18 mouse cellular contexts compared by ENCODE assay signal in genomic region chr7:90261902-90262599, GRCm38 (mm10). TPM values are rescaled to one million over a fixed set of nuclear protein-coding genes. Genes with fewer than 3 reads are reported as not detected.
DNase-seq lines count a peak whose midpoint lies in the region; ATAC-seq and TF ChIP-seq lines count a peak whose summit lies in the region.
"Had no signal": no experiment of that assay in that cellular context is flagged by ENCODE, and none has a peak within 500 bp of the region (broad histone marks: within the 10 kb centered on the region; RNA-seq: fewer than 3 reads in every experiment).

No protein-coding gene starts in this region.

- ATAC-seq in forebrain, embryonic 11.5 days (replicated peaks; ENCODE audit: low FRiP score), result peak; percentile 56; the same call in 1 of the 2 replicates
- peak; percentile 81 for ATAC-seq in forebrain, embryonic 15.5 days (replicated peaks)
- no peak for ATAC-seq in hindbrain, postnatal 0 days
- peak; percentile 74 for ATAC-seq in neural tube, embryonic 13.5 days (ENCODE audit: low read depth)

- peaks cover 5% of the 10 kb centered on the region; the same call in 1 of the 2 replicates for H3K4me1 ChIP-seq in forebrain, embryonic 11.5 days (replicated peaks; ENCODE audit: control insufficient read depth, insufficient read depth, low read length)
- H3K4me1 ChIP-seq in forebrain, embryonic 10.5 days, result peaks cover 19% of the 10 kb centered on the region
- peaks cover 18% of the 10 kb centered on the region for H3K4me1 ChIP-seq in forebrain, embryonic 15.5 days
- no peaks in the 10 kb centered on the region for H3K4me1 ChIP-seq in hindbrain, postnatal 0 days (ENCODE audit: insufficient read depth, low read length)
- peaks cover 26% of the 10 kb centered on the region for H3K4me1 ChIP-seq in neural tube, embryonic 13.5 days (replicated peaks)
- H3K4me1 ChIP-seq in thymus, adult 2 months (replicated peaks; ENCODE audit: control insufficient read depth, insufficient read depth, low read length), result no peaks in the 10 kb centered on the region

- WGBS in forebrain, embryonic 11.5 days, result 22% methylated on average over 7 of the region's 7 CpGs
- WGBS in forebrain, embryonic 10.5 days, result 37% methylated on average over 7 of the region's 7 CpGs
- 10% methylated on average over 7 of the region's 7 CpGs for WGBS in forebrain, embryonic 15.5 days
- WGBS in hindbrain, postnatal 0 days, result 16% methylated on average over 7 of the region's 7 CpGs
- WGBS in neural tube, embryonic 13.5 days, result 15% methylated on average over 7 of the region's 7 CpGs
- 70% methylated on average over 7 of the region's 7 CpGs for WGBS in thymus, adult 2 months

- H3K9me3 ChIP-seq in forebrain, embryonic 11.5 days (ENCODE audit: control insufficient read depth, low read length), result no peaks in the 10 kb centered on the region
- H3K9me3 ChIP-seq in forebrain, embryonic 10.5 days, result no peaks in the 10 kb centered on the region
- no peaks in the 10 kb centered on the region for H3K9me3 ChIP-seq in forebrain, embryonic 15.5 days
- H3K9me3 ChIP-seq in hindbrain, postnatal 0 days (ENCODE audit: low read length), result no peaks in the 10 kb centered on the region
- H3K9me3 ChIP-seq in neural tube, embryonic 13.5 days, result no peaks in the 10 kb centered on the region
- H3K9me3 ChIP-seq: embryonic facial prominence, embryonic 15.5 days; limb, embryonic 15.5 days had no signal

- H3K27ac ChIP-seq in forebrain, embryonic 11.5 days (ENCODE audit: low read depth, low read length), result no peak overlapping the region
- no peak overlapping the region for H3K27ac ChIP-seq in forebrain, embryonic 10.5 days
- peak overlapping the region; percentile 89 for H3K27ac ChIP-seq in forebrain, embryonic 15.5 days (replicated peaks)
- 0 out of 2 replicates have a peak overlapping the region, but pooled peaks have one; percentile 22 for H3K27ac ChIP-seq in hindbrain, postnatal 0 days
- H3K27ac ChIP-seq in neural tube, embryonic 13.5 days (replicated peaks), result peak overlapping the region; percentile 82
- no peak overlapping the region for H3K27ac ChIP-seq in layer of hippocampus, adult 2 months
- H3K27ac ChIP-seq in thymus, adult 2 months (ENCODE audit: control insufficient read depth, insufficient read depth, low read length), result no peak overlapping the region
- H3K27ac ChIP-seq: embryonic facial prominence, embryonic 15.5 days; limb, embryonic 15.5 days had no signal

- no peak overlapping the region for H3K9ac ChIP-seq in forebrain, embryonic 11.5 days (ENCODE audit: low read length)
- no peak overlapping the region for H3K9ac ChIP-seq in forebrain, embryonic 15.5 days (replicated peaks)
- no peak overlapping the region for H3K9ac ChIP-seq in hindbrain, postnatal 0 days (replicated peaks; ENCODE audit: low read length)
- peak overlapping the region; percentile 34; the same call in 1 of the 2 replicates for H3K9ac ChIP-seq in neural tube, embryonic 13.5 days
- H3K9ac ChIP-seq: embryonic facial prominence, embryonic 15.5 days; limb, embryonic 15.5 days; lung, embryonic 14.5 days had no signal

- H3K36me3 ChIP-seq in forebrain, embryonic 11.5 days (ENCODE audit: control insufficient read depth, insufficient read depth, low read length), result no peaks in the 10 kb centered on the region
- no peaks in the 10 kb centered on the region for H3K36me3 ChIP-seq in forebrain, embryonic 10.5 days (replicated peaks)
- H3K36me3 ChIP-seq in forebrain, embryonic 15.5 days, result no peaks in the 10 kb centered on the region
- H3K36me3 ChIP-seq in hindbrain, postnatal 0 days (ENCODE audit: insufficient read depth, low read length), result no peaks in the 10 kb centered on the region
- no peaks in the 10 kb centered on the region for H3K36me3 ChIP-seq in neural tube, embryonic 13.5 days
- H3K36me3 ChIP-seq in thymus, adult 2 months (ENCODE audit: control insufficient read depth, insufficient read depth, low read length), result no peaks in the 10 kb centered on the region
- H3K36me3 ChIP-seq: embryonic facial prominence, embryonic 15.5 days; limb, embryonic 15.5 days had no signal

- no peak overlapping the region for H3K4me3 ChIP-seq in forebrain, embryonic 11.5 days (ENCODE audit: low read depth, low read length)
- no peak overlapping the region for H3K4me3 ChIP-seq in forebrain, embryonic 10.5 days
- H3K4me3 ChIP-seq in forebrain, embryonic 15.5 days, result no peak overlapping the region
- H3K4me3 ChIP-seq in hindbrain, postnatal 0 days (ENCODE audit: low read length), result no peak overlapping the region
- no peak overlapping the region for H3K4me3 ChIP-seq in neural tube, embryonic 13.5 days
- H3K4me3 ChIP-seq in layer of hippocampus, adult 2 months, result no peak overlapping the region
- no peak overlapping the region for H3K4me3 ChIP-seq in thymus, adult 2 months (ENCODE audit: control insufficient read depth, insufficient read depth, low read length)
- H3K4me3 ChIP-seq: embryonic facial prominence, embryonic 15.5 days; limb, embryonic 15.5 days had no signal

- TF ChIP-seq CTCF in hindbrain, postnatal 0 days (IDR thresholded peaks at IDR 0.05; ENCODE audit: low read depth), result no peak
- no peak for TF ChIP-seq CTCF in layer of hippocampus, adult 2 months (conservative IDR thresholded peaks at IDR 0.05)
- TF ChIP-seq CTCF in thymus, adult 2 months (IDR thresholded peaks at IDR 0.05; ENCODE audit: borderline replicate concordance, control insufficient read depth, extremely low read depth, insufficient read depth, low read length, poor library complexity), result no peak

- no peaks in the 10 kb centered on the region for H3K27me3 ChIP-seq in forebrain, embryonic 11.5 days (ENCODE audit: control insufficient read depth, insufficient read depth, low read length)
- no peaks in the 10 kb centered on the region for H3K27me3 ChIP-seq in forebrain, embryonic 10.5 days (ENCODE audit: poor library complexity, severe bottlenecking)
- H3K27me3 ChIP-seq in forebrain, embryonic 15.5 days, result no peaks in the 10 kb centered on the region
- H3K27me3 ChIP-seq in hindbrain, postnatal 0 days (ENCODE audit: insufficient read depth, low read length), result no peaks in the 10 kb centered on the region
- no peaks in the 10 kb centered on the region for H3K27me3 ChIP-seq in neural tube, embryonic 13.5 days
- H3K27me3 ChIP-seq in thymus, adult 2 months (ENCODE audit: control insufficient read depth, insufficient read depth, low read length), result no peaks in the 10 kb centered on the region
- H3K27me3 ChIP-seq: embryonic facial prominence, embryonic 15.5 days; limb, embryonic 15.5 days had no signal

- no peak for TF ChIP-seq POLR2A in thymus, adult 2 months (IDR thresholded peaks at IDR 0.05; ENCODE audit: control insufficient read depth, extremely low read depth, insufficient read depth, low read length, poor library complexity)

- no peak for DNase-seq in forebrain, embryonic 11.5 days (ENCODE audit: low spot score)
- DNase-seq in forebrain, embryonic 10.5 days (ENCODE audit: extremely low spot score, low spot score), result no peak
- DNase-seq in hindbrain, postnatal 0 days (ENCODE audit: low spot score), result peak; percentile 28
- DNase-seq in layer of hippocampus, adult 2 months (ENCODE audit: low spot score in 2 of 2), result no peak
- DNase-seq in layer of hippocampus, adult 18-20 months (ENCODE audit: low spot score in 2 of 2), result no peak
- no peak for DNase-seq in thymus, adult 2 months
- DNase-seq: adrenal gland, adult 2 months; cerebellum, postnatal 36 days; heart, adult 18-20 months; heart, postnatal 36 days; kidney, adult 2 months; kidney, postnatal 4 days; lung, embryonic 14.5 days had no signal

- 0 out of 2 replicates have a peak overlapping the region, but pooled peaks have one; percentile 1 for H3K4me2 ChIP-seq in forebrain, embryonic 11.5 days (ENCODE audit: low read depth, low read length, severe bottlenecking)
- H3K4me2 ChIP-seq in forebrain, embryonic 15.5 days (replicated peaks), result peak overlapping the region; percentile 40
- H3K4me2 ChIP-seq in hindbrain, postnatal 0 days (ENCODE audit: low read depth, low read length), result no peak overlapping the region
- H3K4me2 ChIP-seq in neural tube, embryonic 13.5 days, result peak overlapping the region; percentile 37
- H3K4me2 ChIP-seq: embryonic facial prominence, embryonic 15.5 days; limb, embryonic 15.5 days; lung, embryonic 14.5 days had no signal

RNA-seq across cellular contexts. Expression of gene Ccdc83, which starts 3.5 kb away (rescaled TPM):
- polyA plus RNA-seq in forebrain, embryonic 11.5 days (2014; fragmentation: Nextera tagmentation; extraction: Ambion mirVana), result not detected in 2 replicates
- not detected in 2 replicates for polyA plus RNA-seq in forebrain, embryonic 10.5 days (2016; fragmentation: Nextera tagmentation; extraction: Ambion mirVana)
- not detected in 2 replicates for polyA plus RNA-seq in forebrain, embryonic 15.5 days (2015; fragmentation: Nextera tagmentation; extraction: Ambion mirVana)
- total RNA-seq in hindbrain, postnatal 0 days (2014; rRNA removed), result not detected in 2 replicates
- polyA plus RNA-seq in hindbrain, postnatal 0 days (2015; fragmentation: Nextera tagmentation; extraction: Ambion mirVana), result not detected in 2 replicates
- not detected in 2 replicates for polyA plus RNA-seq in neural tube, embryonic 13.5 days (2015; fragmentation: Nextera tagmentation; extraction: Ambion mirVana)
- total RNA-seq in layer of hippocampus, adult 2 months (2021), result not detected
- total RNA-seq in layer of hippocampus, adult 18-20 months (2021), result not detected
- polyA plus RNA-seq in thymus, adult 2 months (2012; rRNA removed), result not detected in 2 replicates
- total RNA-seq: adrenal gland, adult 2 months; heart, adult 18-20 months; left cerebral cortex, adult 18-20 months had no signal
- polyA plus RNA-seq: adrenal gland, adult 2 months; kidney, adult 2 months; limb, embryonic 15.5 days; lung, embryonic 14.5 days had no signal

RNA-seq across cellular contexts. Expression of gene Sytl2, which starts 40.0 kb away (rescaled TPM):
- 0.75 and 1.5 TPM in 2 replicates for polyA plus RNA-seq in forebrain, embryonic 11.5 days (2014; fragmentation: Nextera tagmentation; extraction: Ambion mirVana)
- 1.5 and 2.0 TPM in 2 replicates for polyA plus RNA-seq in forebrain, embryonic 10.5 days (2016; fragmentation: Nextera tagmentation; extraction: Ambion mirVana)
- 0.97 and 1.2 TPM in 2 replicates for polyA plus RNA-seq in forebrain, embryonic 15.5 days (2015; fragmentation: Nextera tagmentation; extraction: Ambion mirVana)
- 7.3 and 20.1 TPM in 2 replicates for total RNA-seq in hindbrain, postnatal 0 days (2014; rRNA removed)
- 11.4 TPM in 2 replicates for polyA plus RNA-seq in hindbrain, postnatal 0 days (2015; fragmentation: Nextera tagmentation; extraction: Ambion mirVana)
- polyA plus RNA-seq in neural tube, embryonic 13.5 days (2015; fragmentation: Nextera tagmentation; extraction: Ambion mirVana), result 6.1 and 9.1 TPM in 2 replicates
- total RNA-seq in layer of hippocampus, adult 2 months (2021), result 10 to 100 TPM; 30.1 to 36.0 TPM
- 10 to 100 TPM; 32.9 to 35.8 TPM for total RNA-seq in layer of hippocampus, adult 18-20 months (2021)
- 5.9 and 6.2 TPM in 2 replicates for polyA plus RNA-seq in thymus, adult 2 months (2012; rRNA removed)

Comparison
In these comparisons a context has a peak if more than half of its experiments do, and no peak if none do; other contexts are left out.
1. H3K27ac ChIP-seq: peak in forebrain, embryonic 15.5 days (single experiment), hindbrain, postnatal 0 days (single experiment) and neural tube, embryonic 13.5 days (single experiment); none in forebrain, embryonic 11.5 days (single experiment), forebrain, embryonic 10.5 days (single experiment), layer of hippocampus, adult 2 months (single experiment) and thymus, adult 2 months (single experiment).